Mouse (Mus musculus): ENCODE data around the gene Kcnk13.
"Not testable (repeated sequence)": the region's sequence is repeated elsewhere in the genome, so short reads cannot be mapped to it uniquely, and the experiment has no call there.

The Kcnk13 gene

GRCm38 (mm10) chr12:99965203-99966115 is 1.2 kb downstream of the Kcnk13 start:
- in situ Hi-C loops (cut with MboI) = loop anchor here (5.0 kb wide), 1 partner anchor 142 kb away; no protein-coding TSS in a partner anchor

DNA sequence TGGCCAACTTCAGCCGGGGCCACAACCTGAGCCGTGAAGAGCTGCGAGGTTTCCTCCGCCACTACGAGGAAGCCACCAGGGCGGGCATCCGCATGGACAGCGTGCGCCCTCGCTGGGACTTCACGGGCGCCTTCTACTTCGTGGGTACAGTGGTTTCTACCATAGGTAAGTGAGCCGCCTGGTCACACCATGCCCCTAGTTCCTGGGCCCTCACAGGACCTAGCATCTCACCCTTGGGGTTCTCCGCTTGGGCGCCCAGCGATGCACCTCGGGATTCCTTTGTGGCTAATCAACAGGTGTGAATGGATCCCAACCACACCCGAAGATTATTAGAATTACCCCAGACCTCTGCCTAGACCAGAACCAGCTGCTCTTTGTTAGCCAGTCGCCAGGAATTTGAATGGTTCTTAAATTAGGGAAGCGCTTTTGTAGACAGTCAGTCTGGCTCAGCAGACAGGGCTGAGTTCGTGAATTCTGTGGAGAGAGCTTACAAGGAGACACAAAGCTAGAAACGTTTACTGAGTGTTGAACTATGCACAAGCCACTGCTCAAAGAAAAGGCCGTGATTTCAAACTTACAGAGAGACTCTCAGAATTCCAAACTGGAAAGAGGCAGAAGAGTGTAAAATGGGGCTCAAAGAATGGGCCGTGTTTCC is 1.9 kb downstream of the Kcnk13 start:
- in situ Hi-C loops (cut with MboI) = loop anchor here (5.0 kb wide), 1 partner anchor 141 kb away; no protein-coding TSS in a partner anchor

- in situ Hi-C loops (cut with MboI) = loop anchor here (5.0 kb wide), 1 partner anchor 140 kb away; no protein-coding TSS in a partner anchor
These were observed 2.6 kb downstream of the Kcnk13 start for GRCm38 (mm10) chr12:99966881-99967363.

GRCm38 (mm10) chr12:99969906-99970305 is 5.6 kb downstream of the Kcnk13 start:
- in situ Hi-C loops (cut with MboI) = loop anchor here (5.0 kb wide), 1 partner anchor 137 kb away; no protein-coding TSS in a partner anchor

GRCm38 (mm10) chr12:99971205-99971894 is 7.1 kb downstream of the Kcnk13 start:
- in situ Hi-C loops (cut with MboI) = not testable (repeated sequence)

- in situ Hi-C loops (cut with MboI) = no loop called here
These were observed 8.5 kb downstream of the Kcnk13 start for GRCm38 (mm10) chr12:99972825-99973224.

DNA sequence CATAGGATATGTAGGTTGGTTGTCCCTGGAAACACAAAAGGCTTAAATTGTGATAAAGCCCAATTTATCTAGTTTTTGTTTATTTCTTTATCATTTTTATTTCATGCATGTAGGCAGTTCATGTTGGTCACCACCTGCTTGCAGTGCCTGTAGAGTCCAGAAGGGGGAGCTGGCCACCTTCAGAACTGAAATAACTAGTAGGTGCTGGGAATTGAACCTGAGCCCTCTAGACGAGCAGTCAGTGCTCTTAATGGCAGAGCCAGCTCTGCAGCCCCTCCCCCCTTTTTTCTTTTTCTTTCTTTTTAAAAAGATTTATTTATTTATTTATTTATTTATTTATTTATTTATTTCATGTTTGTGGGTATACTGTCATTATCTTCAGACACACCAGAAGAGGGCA is 9.4 kb downstream of the Kcnk13 start:
- in situ Hi-C loops (cut with MboI) = no loop called here

GRCm38 (mm10) chr12:99979541-99979940 is 15.2 kb downstream of the Kcnk13 start:
- in situ Hi-C loops (cut with MboI) = no loop called here

- in situ Hi-C loops (cut with MboI) = no loop called here
These were observed 22.5 kb downstream of the Kcnk13 start for GRCm38 (mm10) chr12:99986797-99987196.

GRCm38 (mm10) chr12:99988144-99988543 is 23.8 kb downstream of the Kcnk13 start:
- in situ Hi-C loops (cut with MboI) = no loop called here

DNA sequence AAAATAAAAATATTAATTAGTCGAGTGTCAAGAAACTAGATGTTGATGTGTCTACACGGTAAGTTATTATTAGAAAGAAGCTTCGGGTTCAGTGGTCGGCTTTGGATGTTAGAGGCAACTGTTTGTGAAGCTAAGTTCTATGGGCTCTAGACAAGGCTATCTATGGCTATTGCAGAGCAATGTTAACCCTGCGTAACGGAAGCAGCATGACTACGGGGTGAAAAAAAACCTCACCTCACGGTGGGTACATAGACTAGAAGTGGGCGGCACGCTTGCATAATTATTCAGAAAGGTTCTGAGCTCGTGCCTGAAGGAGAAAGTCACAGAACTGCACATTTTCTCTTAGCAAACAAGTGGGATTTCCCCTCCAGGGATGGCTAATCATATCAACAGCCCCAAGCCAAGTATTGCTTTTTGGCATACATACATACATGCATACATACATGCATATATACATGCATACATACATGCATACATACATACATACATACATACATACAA is 28.1 kb downstream of the Kcnk13 start:
- in situ Hi-C loops (cut with MboI) = no loop called here

DNA sequence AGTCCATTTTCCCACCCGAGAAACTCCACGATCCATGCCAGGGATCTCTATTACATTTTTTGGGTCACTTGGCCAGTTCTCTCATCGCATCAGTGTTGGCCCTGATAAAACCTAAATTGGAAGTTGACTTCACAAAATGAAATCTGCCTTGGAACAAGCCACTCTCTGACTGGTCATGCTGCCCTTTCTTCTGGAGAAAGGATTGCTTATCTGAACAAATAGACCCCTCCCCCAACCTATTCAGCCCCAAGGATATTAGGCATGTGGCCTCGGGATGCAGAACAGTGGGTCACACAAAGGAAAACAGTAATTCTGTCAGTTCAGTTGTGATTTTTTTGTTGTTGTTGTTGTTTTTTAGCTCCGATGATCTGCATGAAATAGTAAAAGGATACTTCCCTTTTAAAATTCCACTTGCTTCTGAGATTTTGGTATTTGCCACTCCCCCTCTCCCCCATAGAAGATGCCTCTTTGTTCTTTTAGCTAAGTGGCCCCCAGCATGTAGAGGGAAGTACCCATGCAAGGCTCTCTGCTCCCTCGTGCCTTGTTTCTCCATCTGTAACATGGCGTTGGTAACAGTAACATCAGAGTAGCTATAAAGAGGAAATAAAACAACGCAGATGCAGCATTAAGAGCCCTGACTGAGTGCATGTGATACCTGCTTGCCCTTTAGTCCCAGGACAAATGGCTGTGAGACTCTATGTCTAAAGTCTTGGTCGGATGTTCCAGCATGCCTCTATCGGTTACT is 29.0 kb downstream of the Kcnk13 start:
- in situ Hi-C loops (cut with MboI) = no loop called here

GRCm38 (mm10) chr12:99995951-99996350 is 31.7 kb downstream of the Kcnk13 start:
- in situ Hi-C loops (cut with MboI) = no loop called here

GRCm38 (mm10) chr12:99999726-100000125 is 35.4 kb downstream of the Kcnk13 start:
- in situ Hi-C loops (cut with MboI) = no loop called here

GRCm38 (mm10) chr12:100000381-100000780 is 36.1 kb downstream of the Kcnk13 start:
- in situ Hi-C loops (cut with MboI) = no loop called here

DNA sequence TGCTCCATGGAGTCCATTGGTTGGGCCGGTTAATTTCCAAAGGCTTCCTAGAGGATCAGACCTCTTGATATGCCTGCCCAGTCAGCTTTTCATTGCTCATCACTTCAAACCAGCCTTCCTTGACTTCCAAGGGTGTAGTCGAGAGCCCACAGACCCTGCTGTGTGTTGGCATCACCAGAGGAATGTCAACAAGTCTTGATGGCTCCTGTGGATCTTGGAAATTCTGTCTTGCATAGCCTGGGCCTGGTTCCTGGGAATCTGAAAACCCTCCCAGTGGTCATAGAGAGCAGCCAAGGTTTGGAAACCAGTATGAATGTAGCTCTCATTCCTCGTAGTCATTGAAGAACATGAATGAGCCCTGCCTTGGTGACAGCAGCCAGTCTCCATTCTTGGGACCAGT is 36.9 kb downstream of the Kcnk13 start:
- in situ Hi-C loops (cut with MboI) = no loop called here

DNA sequence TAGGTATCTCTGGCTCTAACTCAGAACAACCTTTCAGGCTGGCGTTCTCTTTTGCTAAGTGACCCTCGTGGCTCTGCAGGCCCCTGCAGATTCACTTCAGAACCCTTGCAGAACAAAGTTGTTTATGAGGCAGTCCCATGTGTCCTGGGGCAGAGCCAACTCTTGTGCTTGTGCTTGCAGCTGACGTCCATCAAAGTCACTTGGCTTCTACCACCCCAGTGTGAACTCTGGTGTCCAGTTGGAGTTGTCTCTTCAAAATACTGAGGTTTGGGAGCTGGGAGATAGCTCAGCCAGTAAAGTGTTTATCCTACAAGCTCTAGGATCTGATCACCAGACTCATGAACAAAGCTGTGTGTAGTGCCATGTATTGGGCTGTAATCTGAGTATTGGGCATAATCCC is 37.6 kb downstream of the Kcnk13 start:
- in situ Hi-C loops (cut with MboI) = no loop called here

GRCm38 (mm10) chr12:100002914-100003587 is 38.8 kb downstream of the Kcnk13 start:
- in situ Hi-C loops (cut with MboI) = no loop called here

DNA sequence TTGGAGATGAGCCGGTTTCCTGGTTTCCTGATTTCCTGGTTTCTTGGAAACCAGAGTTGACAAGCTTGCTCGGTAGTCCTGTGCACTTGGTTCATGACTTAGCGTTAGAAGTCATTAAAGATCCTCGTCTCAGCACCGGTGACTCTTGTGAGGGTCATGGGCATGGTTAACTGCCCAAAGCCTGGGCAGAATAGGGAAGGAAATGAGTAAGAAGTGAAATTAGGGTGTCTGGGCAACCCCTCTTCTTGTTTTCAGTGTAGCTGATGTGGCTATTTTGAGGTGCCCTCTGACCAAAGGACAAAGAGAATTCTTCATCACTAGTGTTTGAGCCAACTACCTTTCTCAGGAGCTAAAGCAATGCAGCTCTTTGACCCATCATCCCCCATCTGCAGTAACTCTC is 41.0 kb downstream of the Kcnk13 start:
- in situ Hi-C loops (cut with MboI) = no loop called here

GRCm38 (mm10) chr12:100006681-100007080 is 42.4 kb downstream of the Kcnk13 start:
- in situ Hi-C loops (cut with MboI) = no loop called here

DNA sequence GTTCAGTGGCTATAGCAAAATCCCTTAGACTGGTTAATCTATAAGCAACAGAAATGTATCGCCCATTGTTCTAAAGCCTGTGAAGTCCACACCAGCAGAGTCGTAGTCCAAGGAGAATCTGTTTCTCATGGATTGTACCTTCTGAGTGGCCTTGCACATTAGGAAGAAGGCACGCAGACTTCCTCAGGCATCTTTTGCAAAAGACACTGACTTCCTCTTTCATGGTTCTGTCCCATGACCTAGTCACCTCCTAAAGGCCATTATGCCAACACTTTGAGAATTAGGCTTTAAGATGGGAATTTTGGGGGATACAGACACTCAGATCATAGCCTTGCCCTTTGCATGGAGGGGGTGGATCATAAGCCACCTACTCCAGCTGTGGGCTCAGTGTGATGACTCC is 48.5 kb downstream of the Kcnk13 start:
- in situ Hi-C loops (cut with MboI) = no loop called here

All from mature B cell (primary cell).